Mouse (Mus musculus): ENCODE results near the gene Tmem132a. TPM values are rescaled to one million over a fixed set of nuclear protein-coding genes. Genes with fewer than 3 reads are reported as not detected.
A peak's percentile ranks its signal among the peaks of the same experiment; 100 is the strongest.

Tmem132a gene
- polyA plus RNA-seq, 1 experiment from 2014 or later = 88.6 TPM

GRCm38 (mm10) chr19:10880085-10880974, 10.6 kb upstream of the Tmem132a start:
- H3K27ac ChIP-seq (ENCODE audit: low read length) = 0 out of 2 replicates have a peak overlapping the region, but pooled peaks have one; percentile 28
- H3K9me3 ChIP-seq (ENCODE audit: low read length) = 0 out of 2 replicates have a peak, but pooled peaks cover 2% of the 10 kb centered on the region
- H3K27me3 ChIP-seq (ENCODE audit: insufficient read depth, low read length) = no peaks in the 10 kb centered on the region
- peak overlapping the region; percentile 71 for H3K4me3 ChIP-seq (ENCODE audit: low read length)
- peak overlapping the region; percentile 69 for H3K9ac ChIP-seq (replicated peaks; ENCODE audit: low read length)
- peak overlapping the region; percentile 94 for H3K4me2 ChIP-seq (replicated peaks; ENCODE audit: low read depth, low read length)
- WGBS = 45% methylated on average over 7 of the region's 7 CpGs
- H3K4me1 ChIP-seq (ENCODE audit: insufficient read depth, low read length) = peaks cover 28% of the 10 kb centered on the region
- peak; percentile 40 for ATAC-seq (ENCODE audit: low FRiP score, low TSS enrichment)
- no peaks in the 10 kb centered on the region for H3K36me3 ChIP-seq (ENCODE audit: insufficient read depth, low read length)

- WGBS = 84% methylated on average over 7 of the region's 7 CpGs
- Histone ChIP-seq H3K9ac (replicated peaks; ENCODE audit: low read length) (no peak overlapping the region), H3K4me2 (replicated peaks; ENCODE audit: low read depth, low read length) (no peak overlapping the region), H3K4me1 (ENCODE audit: insufficient read depth, low read length) (peaks cover 28% of the 10 kb centered on the region), H3K4me3 (ENCODE audit: low read length) (no peak overlapping the region), H3K27me3 (ENCODE audit: insufficient read depth, low read length) (no peaks in the 10 kb centered on the region), H3K27ac (ENCODE audit: low read length) (no peak overlapping the region), H3K9me3 (ENCODE audit: low read length) (no peaks in the 10 kb centered on the region), H3K36me3 (ENCODE audit: insufficient read depth, low read length) (peaks cover 10% of the 10 kb centered on the region)
- no peak for ATAC-seq (ENCODE audit: low FRiP score, low TSS enrichment)
Measured at GRCm38 (mm10) chr19:10878201-10878837, 8.6 kb upstream of the Tmem132a start.

DNA sequence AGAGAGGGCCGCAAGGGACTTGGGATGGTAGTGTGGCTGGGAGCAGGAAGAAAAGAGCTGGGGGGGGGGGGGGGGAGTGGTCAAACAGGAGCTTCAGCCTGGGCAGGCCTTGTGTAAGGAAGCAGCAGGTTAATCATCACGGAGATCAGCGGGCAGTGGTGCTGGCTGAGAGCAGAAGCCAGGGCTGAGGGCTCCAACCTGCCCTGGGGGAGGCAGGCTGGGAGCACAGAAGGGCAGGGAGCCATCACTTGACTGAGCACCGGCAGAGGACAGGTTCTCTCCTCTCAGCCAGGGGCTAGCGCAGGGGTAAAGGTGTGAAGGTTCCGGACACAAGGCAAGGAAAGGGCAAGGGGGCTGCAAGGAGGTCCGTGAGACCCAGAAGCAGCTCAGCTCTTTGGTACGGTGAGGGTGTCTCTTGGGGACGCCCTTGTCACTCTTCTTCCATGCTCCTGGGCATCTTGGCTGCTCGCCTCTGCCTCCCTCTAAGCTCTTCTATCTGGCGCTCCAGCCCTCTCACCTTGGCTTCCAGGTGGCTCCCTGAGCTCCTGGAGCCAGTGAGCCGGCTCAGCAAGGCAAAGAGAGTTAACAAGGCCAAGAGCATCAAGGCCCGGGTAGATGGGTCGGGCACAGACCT, 1.7 kb upstream of the Tmem132a start:
- ATAC-seq (ENCODE audit: low FRiP score, low TSS enrichment) = peak; percentile 37

GRCm38 (mm10) chr19:10870676-10871075, 936 bp upstream of the Tmem132a start:
- Histone ChIP-seq H3K4me1 (ENCODE audit: insufficient read depth, low read length) (peaks cover 32% of the 10 kb centered on the region), H3K4me3 (ENCODE audit: low read length) (no peak overlapping the region), H3K27me3 (ENCODE audit: insufficient read depth, low read length) (no peaks in the 10 kb centered on the region), H3K9ac (replicated peaks; ENCODE audit: low read length) (no peak overlapping the region), H3K4me2 (replicated peaks; ENCODE audit: low read depth, low read length) (no peak overlapping the region), H3K36me3 (ENCODE audit: insufficient read depth, low read length) (peaks cover 24% of the 10 kb centered on the region), H3K9me3 (ENCODE audit: low read length) (no peaks in the 10 kb centered on the region), H3K27ac (ENCODE audit: low read length) (peak overlapping the region; percentile 87)
- 91% methylated on average over 3 of the region's 3 CpGs for WGBS
- no peak for ATAC-seq (ENCODE audit: low FRiP score, low TSS enrichment)

More for the DNA sequence above, 1.7 kb upstream of the Tmem132a start:
- WGBS = 78% methylated on average over 14 of the region's 14 CpGs
- Histone ChIP-seq H3K9ac (replicated peaks; ENCODE audit: low read length) (no peak overlapping the region), H3K27me3 (ENCODE audit: insufficient read depth, low read length) (no peaks in the 10 kb centered on the region), H3K9me3 (ENCODE audit: low read length) (no peaks in the 10 kb centered on the region), H3K36me3 (ENCODE audit: insufficient read depth, low read length) (peaks cover 18% of the 10 kb centered on the region), H3K27ac (ENCODE audit: low read length) (peak overlapping the region; percentile 50), H3K4me3 (ENCODE audit: low read length) (no peak overlapping the region), H3K4me2 (replicated peaks; ENCODE audit: low read depth, low read length) (no peak overlapping the region), H3K4me1 (ENCODE audit: insufficient read depth, low read length) (peaks cover 32% of the 10 kb centered on the region)

- H3K27me3 ChIP-seq (ENCODE audit: insufficient read depth, low read length) = no peaks in the 10 kb centered on the region
- H3K9ac ChIP-seq (replicated peaks; ENCODE audit: low read length) = peak overlapping the region; percentile 90
- H3K4me1 ChIP-seq (ENCODE audit: insufficient read depth, low read length) = peaks cover 32% of the 10 kb centered on the region
- H3K4me3 ChIP-seq (ENCODE audit: low read length) = peak overlapping the region; percentile 81
- under 1% methylated on average over 39 of the region's 43 CpGs for WGBS
- peak overlapping the region; percentile 87 for H3K27ac ChIP-seq (ENCODE audit: low read length)
- ATAC-seq (ENCODE audit: low FRiP score, low TSS enrichment) = peak; percentile 95
- H3K4me2 ChIP-seq (replicated peaks; ENCODE audit: low read depth, low read length) = peak overlapping the region; percentile 64
- H3K36me3 ChIP-seq (ENCODE audit: insufficient read depth, low read length) = peaks cover 37% of the 10 kb centered on the region
- no peaks in the 10 kb centered on the region for H3K9me3 ChIP-seq (ENCODE audit: low read length)
Measured at GRCm38 (mm10) chr19:10869241-10869885, 377 bp downstream of the Tmem132a start.

DNA sequence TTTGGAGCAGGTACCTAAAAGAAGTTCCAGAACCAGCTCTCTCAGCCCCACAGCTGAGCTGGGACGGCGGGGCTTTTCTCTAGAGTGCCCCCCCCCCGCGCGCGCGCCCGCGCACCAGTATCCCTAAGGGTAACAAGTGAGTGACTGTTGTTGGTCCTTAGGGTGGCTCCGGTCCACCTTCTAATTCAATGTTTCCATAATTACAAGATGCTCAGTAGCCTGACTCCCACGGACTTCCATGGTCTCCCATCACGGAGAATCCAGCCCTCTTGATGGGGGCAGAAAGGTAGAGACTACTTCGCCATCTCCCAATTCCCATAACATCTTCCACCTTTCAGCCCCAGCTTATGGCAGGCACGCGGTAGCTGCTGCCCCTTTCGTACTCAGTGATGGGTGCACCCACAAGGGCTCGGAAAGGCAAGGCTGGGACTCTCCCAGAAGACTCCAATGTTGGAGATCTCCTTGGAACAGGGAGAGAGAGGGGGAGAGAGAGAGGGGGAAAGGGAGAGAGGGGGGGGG, 1.1 kb downstream of the Tmem132a start:
- no peak for ATAC-seq (ENCODE audit: low FRiP score, low TSS enrichment)
- H3K4me3 ChIP-seq (ENCODE audit: low read length) = peak overlapping the region; percentile 81
- H3K9ac ChIP-seq (replicated peaks; ENCODE audit: low read length) = peak overlapping the region; percentile 90
- peak overlapping the region; percentile 87 for H3K27ac ChIP-seq (ENCODE audit: low read length)
- peaks cover 38% of the 10 kb centered on the region for H3K36me3 ChIP-seq (ENCODE audit: insufficient read depth, low read length)
- peaks cover 32% of the 10 kb centered on the region for H3K4me1 ChIP-seq (ENCODE audit: insufficient read depth, low read length)
- 1% methylated on average over 17 of the region's 17 CpGs for WGBS
- H3K9me3 ChIP-seq (ENCODE audit: low read length) = no peaks in the 10 kb centered on the region
- no peaks in the 10 kb centered on the region for H3K27me3 ChIP-seq (ENCODE audit: insufficient read depth, low read length)
- H3K4me2 ChIP-seq (replicated peaks; ENCODE audit: low read depth, low read length) = peak overlapping the region; percentile 64

- WGBS = 19% methylated on average over 5 of the region's 5 CpGs
- Histone ChIP-seq H3K27me3 (ENCODE audit: insufficient read depth, low read length) (no peaks in the 10 kb centered on the region), H3K36me3 (ENCODE audit: insufficient read depth, low read length) (peaks cover 38% of the 10 kb centered on the region), H3K9ac (replicated peaks; ENCODE audit: low read length) (peak overlapping the region; percentile 90), H3K4me3 (ENCODE audit: low read length) (peak overlapping the region; percentile 81), H3K4me2 (replicated peaks; ENCODE audit: low read depth, low read length) (peak overlapping the region; percentile 64), H3K4me1 (ENCODE audit: insufficient read depth, low read length) (peaks cover 32% of the 10 kb centered on the region), H3K9me3 (ENCODE audit: low read length) (no peaks in the 10 kb centered on the region), H3K27ac (ENCODE audit: low read length) (no peak overlapping the region)
- ATAC-seq (ENCODE audit: low FRiP score, low TSS enrichment) = no peak
Measured at GRCm38 (mm10) chr19:10867946-10868622, 1.7 kb downstream of the Tmem132a start.

GRCm38 (mm10) chr19:10866351-10866750, 3.4 kb downstream of the Tmem132a start:
- Histone ChIP-seq H3K27ac (ENCODE audit: low read length) (no peak overlapping the region), H3K27me3 (ENCODE audit: insufficient read depth, low read length) (no peaks in the 10 kb centered on the region)
- 92% methylated on average over 13 of the region's 13 CpGs for WGBS

GRCm38 (mm10) chr19:10860072-10860497, 9.7 kb downstream of the Tmem132a start:
- no peaks in the 10 kb centered on the region for H3K9me3 ChIP-seq (ENCODE audit: low read length)
- H3K27me3 ChIP-seq (ENCODE audit: insufficient read depth, low read length) = no peaks in the 10 kb centered on the region
- WGBS = 60% methylated on average over 22 of the region's 22 CpGs
- no peak overlapping the region for H3K9ac ChIP-seq (replicated peaks; ENCODE audit: low read length)
- H3K4me2 ChIP-seq (replicated peaks; ENCODE audit: low read depth, low read length) = no peak overlapping the region
- H3K27ac ChIP-seq (ENCODE audit: low read length) = no peak overlapping the region
- H3K4me3 ChIP-seq (ENCODE audit: low read length) = no peak overlapping the region
- H3K4me1 ChIP-seq (ENCODE audit: insufficient read depth, low read length) = no peaks in the 10 kb centered on the region
- peak; percentile 60; the same call in 1 of the 2 replicates for ATAC-seq (ENCODE audit: low FRiP score, low TSS enrichment)
- peaks cover 82% of the 10 kb centered on the region for H3K36me3 ChIP-seq (ENCODE audit: insufficient read depth, low read length)

More at GRCm38 (mm10) chr19:10866351-10866750, 3.4 kb downstream of the Tmem132a start:
- H3K9me3 ChIP-seq (ENCODE audit: low read length) = no peaks in the 10 kb centered on the region
- H3K4me2 ChIP-seq (replicated peaks; ENCODE audit: low read depth, low read length) = no peak overlapping the region
- H3K9ac ChIP-seq (replicated peaks; ENCODE audit: low read length) = no peak overlapping the region
- H3K4me1 ChIP-seq (ENCODE audit: insufficient read depth, low read length) = peaks cover 32% of the 10 kb centered on the region
- no peak for ATAC-seq (ENCODE audit: low FRiP score, low TSS enrichment)
- H3K4me3 ChIP-seq (ENCODE audit: low read length) = no peak overlapping the region
- peaks cover 50% of the 10 kb centered on the region for H3K36me3 ChIP-seq (ENCODE audit: insufficient read depth, low read length)

All from kidney, embryonic 16.5 days (tissue).